Mouse (Mus musculus): ENCODE results near the gene Rasl10a.

Rasl10a gene

GRCm38 (mm10) chr11:5057856-5058641, at the start of gene Rasl10a:
Gene Rasl10a, plus strand, starts transcription at chr11:5058128.
- DNase-seq (ENCODE audit: low spot score) = peak; percentile 31

DNA sequence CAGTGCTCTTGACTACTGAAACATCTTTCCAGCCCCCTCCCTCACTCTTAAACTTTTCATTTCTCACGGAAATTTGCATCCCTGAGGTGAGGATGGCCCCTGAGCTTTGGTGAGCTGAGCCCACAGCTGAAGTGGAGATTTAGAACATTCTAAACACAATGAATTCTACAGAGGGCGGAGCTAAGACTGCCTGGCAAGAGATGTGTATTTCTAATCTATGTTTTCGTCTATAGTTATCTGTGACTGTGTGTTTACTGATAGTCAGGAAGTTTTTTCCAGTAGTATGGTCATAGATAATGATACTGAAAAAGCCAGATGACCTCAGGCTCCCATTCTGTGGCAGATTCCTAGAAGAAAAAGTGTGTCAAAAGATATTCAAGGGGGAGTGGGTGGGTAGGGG, 49.1 kb upstream of the Rasl10a start:
- DNase-seq (ENCODE audit: low spot score) = no peak

DNA sequence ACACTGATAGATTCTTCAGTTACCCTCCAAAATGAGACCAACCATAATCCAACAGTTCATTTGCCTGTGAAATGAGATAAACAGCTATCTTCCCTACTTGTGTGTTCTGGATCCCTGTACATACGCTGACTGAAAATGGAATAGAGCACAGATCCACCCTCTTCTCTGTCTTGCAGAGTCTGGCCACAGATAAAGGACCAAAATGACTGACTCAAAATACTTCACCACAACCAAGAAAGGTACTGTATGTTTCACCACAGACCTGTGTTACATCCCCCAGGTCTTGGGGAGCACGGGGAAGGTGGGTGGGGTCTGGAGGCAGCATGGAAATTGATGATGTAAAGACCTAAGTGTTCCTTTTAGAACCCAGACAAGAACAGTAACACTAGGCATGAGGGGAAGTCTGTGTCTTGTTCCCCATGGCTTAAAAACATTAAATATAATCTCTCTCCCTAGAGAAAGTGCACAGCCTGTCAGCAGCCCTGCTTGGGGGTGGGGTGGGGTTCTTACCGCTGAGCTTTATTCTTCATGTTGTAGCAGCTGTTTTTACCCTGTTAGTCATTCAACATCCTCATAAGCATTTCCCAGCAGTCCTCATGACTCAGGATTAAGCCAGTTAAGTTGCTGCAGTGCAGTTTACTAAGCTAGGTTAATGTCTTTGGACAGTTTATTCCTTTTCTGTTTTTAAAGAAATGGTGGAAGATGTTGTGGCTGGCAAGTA, 48.4 kb upstream of the Rasl10a start:
- no peak for DNase-seq (ENCODE audit: low spot score)

DNA sequence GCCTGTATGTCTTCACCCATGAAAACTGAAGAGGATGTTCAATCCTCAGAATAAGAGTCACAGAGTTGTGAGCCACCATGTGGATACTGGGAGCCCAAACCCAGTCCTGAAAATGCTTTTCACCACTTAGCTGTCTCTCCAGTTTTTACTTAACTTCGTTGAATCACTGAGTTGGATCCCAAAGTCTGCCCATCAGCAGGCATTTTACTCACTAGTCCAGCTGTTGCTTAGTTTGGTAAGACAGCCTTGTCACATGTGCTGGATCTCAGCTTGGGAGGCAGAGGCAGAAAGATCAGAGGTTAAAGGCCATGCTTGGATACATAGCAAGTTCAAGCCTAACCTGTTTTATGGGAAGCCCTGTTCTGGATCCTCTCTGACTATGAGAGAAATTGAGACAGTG, 47.7 kb upstream of the Rasl10a start:
- no peak for DNase-seq (ENCODE audit: low spot score)

GRCm38 (mm10) chr11:5011480-5011879, 46.4 kb upstream of the Rasl10a start:
- no peak for DNase-seq (ENCODE audit: low spot score)

DNA sequence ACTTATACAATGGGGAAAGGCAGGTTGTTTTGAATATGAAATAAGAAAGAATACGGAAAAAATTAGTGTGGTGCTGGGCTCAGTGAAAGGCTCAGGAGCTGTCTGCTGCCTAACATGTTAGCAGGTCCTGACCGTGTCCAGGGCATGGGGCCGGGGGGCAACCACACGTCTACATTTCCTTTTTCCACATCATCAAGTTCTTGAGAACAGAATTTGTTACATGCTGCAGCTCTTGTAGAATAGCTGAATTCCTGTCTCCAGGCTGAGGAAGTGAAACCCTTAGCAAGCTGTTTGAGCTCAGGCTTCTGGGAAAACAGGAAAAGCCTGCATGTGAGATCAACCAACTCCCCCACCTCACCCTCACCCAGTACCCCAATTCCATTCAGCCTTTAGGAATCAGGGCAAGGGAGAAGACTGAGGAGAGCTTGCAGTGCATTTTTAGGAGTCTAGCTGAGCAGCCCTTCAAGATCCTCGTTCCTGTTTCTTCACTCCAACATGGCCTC, 45.7 kb upstream of the Rasl10a start:
- no peak for DNase-seq (ENCODE audit: low spot score)

DNA sequence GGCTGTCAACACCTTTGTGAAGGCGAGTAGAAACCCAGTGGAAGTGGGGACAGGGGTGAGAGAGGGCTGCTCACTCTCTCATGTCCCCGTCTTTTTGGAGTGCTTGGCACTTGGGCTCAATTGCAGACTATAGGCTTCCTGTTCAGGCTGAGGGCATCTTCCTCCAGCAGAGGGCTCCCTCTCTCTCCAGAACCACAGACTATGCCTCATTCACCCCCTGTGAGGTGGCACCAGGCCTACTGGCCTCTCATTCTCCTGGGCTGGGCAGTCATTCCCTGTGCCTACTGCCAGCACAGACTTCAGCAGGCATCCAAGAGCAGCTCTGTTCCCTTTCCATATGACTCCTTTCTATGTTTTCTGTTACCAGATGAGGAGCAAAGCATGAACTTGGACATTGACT, 42.2 kb upstream of the Rasl10a start:
- no peak for DNase-seq (ENCODE audit: low spot score)

DNA sequence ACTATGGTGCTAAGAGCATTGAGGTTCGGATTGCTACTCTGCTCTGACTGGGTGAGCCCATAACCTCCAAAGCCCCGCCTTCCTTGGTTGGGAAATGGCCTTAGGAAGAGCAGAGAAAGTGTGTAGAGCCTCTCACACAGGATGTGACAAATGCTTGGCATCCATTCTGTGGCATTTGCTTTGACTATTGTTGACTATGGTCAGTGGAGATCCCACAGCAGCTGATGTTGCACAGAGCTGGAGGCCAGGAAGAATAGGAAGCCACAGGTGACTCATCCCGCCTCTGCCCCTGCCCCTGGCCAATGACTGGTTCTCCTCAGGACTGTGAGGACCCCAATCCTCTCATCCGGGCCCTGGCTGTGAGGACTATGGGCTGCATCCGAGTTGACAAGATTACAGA, 41.6 kb upstream of the Rasl10a start:
- DNase-seq (ENCODE audit: low spot score) = no peak

DNA sequence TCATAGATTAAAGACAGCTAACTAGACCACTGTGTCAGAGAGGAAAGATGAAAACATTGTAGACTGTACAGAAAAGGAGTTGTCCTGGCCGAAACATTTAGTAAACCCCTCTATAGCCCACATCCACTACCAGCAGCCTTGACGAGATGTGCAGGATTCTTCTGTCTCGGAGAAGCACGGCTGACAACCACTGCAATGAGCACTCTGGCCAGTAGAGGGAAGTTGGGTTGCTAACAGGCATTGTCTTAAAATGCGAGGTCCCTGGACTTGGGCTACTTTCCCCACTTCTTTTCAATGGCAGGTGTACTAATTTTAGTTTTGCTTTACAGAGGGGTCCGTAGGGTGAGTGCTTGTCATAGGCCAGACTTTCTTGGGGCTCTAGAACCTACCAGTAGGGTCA, 40.4 kb upstream of the Rasl10a start:
- no peak for DNase-seq (ENCODE audit: low spot score)

DNA sequence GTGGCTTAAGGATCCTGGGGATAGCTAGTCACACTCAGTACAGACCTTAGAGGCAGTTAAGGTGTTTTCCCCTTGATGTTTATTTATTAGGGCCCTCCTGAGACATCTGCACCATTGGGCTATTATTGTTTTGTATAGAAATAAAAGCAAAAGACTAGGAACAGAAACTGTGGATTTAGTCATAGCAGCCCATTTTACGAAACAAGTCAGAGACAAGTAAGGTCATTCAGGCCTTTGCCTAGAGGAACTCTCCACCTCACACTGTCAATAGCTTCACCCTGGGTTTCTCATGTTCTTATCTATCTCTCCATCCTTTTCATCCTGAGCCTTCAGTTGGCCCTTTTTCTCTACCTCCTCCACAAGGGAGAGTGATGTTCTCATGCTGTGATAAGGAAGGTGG, 32.8 kb upstream of the Rasl10a start:
- DNase-seq (ENCODE audit: low spot score) = no peak

- no peak for DNase-seq (ENCODE audit: low spot score)
Observed at GRCm38 (mm10) chr11:5028228-5028627, 29.7 kb upstream of the Rasl10a start.

- no peak for DNase-seq (ENCODE audit: low spot score)
Observed at GRCm38 (mm10) chr11:5032706-5033105, 25.2 kb upstream of the Rasl10a start.

GRCm38 (mm10) chr11:5033136-5033535, 24.8 kb upstream of the Rasl10a start:
- DNase-seq (ENCODE audit: low spot score) = no peak

GRCm38 (mm10) chr11:5035421-5035820, 22.5 kb upstream of the Rasl10a start:
- DNase-seq (ENCODE audit: low spot score) = no peak

DNA sequence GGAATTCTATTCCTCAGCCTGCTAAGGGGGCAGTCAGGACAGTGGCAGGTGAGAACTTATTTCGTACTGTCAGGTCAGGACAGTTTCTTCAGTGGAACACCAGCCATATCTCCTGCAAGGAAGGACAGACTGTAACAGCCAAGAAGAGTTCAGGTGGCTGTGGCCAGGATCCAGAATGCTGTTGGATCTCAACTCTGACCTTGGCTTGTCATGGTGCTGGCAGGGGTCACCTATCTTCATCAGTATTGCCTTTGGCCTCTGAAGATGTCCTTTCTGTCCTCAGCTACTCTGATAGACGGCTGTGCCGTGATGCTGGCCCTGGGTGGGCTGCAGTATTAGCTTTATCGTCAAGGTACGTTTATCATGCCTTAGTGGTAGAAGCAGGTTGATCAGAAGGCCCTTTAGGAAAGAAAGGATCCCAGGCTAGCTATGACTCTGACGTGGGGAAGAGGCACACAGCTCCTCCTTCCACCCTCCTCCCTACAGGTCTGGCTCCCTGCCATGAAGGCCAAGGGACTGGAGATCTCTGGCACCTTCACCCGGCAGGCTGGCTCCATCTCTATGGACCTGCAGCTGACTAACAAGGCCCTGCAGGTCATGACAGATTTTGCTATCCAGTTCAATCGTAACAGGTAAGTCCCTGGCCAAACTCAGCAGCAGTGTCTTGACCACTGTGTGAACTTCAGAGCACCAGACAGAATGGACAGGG, 20.6 kb upstream of the Rasl10a start:
- no peak for DNase-seq (ENCODE audit: low spot score)

DNA sequence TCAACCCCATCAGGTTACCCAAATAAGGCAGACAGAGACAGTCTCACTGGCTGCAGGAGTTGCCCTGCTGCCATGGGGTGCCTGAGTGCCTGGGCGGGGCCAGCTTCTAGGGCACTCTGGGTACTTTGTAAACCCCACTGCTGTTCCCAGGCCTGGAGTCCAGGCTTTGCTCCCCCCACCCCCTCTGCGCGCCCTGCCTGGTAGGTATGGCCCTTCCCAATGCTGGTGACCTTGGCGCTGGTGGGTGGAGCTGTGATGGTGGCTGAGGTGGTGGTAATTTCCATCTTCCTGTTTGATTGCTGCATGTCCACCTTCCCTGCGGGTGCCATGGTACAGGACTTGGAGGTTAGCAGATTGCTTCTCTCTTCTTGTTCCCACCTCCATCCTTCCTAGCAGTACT, 17.3 kb upstream of the Rasl10a start:
- no peak for DNase-seq (ENCODE audit: low spot score)

DNA sequence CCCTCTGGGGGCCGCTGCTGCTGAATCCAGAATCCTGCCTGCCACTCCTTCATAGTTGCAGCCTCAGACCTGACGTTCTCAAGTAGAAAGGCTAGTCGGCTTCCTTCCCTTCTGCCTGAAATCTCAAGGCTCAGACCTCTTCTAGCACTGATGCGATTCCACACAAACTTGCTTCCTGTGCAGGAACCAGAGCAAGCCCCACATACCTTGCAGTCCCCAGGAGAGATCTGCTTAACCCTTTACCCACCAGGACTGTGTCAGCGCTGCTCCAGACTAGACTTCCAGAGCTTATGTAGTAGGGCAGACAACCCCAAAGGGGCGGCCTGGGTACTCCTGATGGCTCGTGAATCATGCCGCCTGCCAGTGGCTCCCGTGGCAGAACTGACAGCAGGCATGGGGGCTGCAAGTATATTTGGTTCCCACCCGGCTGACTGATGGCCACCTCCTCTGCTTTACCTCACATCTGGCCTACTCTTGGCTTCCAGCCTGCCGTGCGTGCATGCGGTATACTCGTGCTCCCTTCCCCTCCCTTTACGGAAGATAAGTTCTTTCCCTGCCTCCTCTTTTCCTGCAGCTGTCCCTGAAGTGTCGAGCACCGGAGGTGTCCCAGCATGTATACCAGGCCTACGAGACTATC, 16.7 kb upstream of the Rasl10a start:
- DNase-seq (ENCODE audit: low spot score) = no peak

DNA sequence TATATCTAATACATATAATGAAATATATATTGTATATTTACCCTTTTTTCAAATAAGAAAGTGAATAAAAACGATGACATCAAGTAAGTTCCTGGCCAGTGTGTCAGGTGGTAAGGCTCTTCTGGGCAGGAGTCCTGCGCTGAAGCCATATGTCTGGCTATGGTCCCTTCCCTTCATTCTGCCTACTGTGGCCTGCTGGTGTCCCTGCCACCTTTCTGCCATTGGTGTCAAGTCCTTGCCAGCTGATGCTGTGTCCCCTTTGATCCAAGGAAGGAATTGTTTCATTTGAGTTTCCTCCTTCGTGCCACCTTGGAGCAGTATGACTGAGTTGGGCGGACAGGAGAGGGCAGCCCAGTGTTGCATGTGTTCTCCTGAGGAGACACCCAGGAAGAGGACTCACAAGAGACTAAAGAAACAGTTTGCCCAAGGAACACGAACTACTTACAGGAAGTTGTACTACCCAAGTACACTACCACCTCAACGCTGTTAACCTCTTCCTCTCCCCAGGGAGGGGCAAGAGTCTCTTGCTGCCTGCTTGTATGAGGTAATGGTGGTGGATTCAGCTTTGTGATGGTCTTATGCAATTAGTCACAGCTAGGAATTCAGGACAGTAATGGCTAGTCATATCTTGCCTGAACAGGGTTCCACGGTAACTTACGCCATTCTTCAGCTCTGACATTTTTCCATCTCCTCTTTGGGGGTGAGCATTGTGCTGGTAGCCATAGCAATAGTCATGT, 15.1 kb upstream of the Rasl10a start:
- DNase-seq (ENCODE audit: low spot score) = no peak

DNA sequence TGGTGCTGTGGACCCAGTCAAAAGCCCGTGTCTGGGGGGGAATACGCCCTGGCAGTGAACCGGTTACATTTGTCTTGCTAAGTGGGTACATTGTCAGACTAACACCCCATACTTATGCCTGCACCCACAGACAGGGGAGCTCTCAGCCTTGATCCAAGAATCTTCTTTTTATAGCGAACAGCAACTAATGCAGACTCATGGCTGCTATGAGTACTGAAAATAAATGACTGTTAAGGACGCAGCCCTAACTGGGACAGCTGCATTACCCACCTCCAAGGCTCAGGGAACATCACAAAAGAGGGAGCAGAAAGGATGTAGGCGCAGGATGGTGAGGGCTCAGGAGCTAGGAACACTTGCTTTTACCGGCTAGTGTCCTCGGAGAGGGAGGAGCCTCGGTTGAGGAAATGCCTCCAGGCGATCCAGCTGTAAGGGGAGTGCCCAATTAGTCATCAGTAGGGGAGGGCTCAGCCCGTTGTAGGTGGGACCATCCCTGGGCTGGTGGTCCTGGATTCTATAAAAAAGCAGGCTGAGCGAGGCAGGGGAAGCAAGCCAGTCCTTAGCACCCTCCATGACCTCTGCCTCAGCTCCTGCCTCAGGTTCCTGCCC, 11.5 kb upstream of the Rasl10a start:
- no peak for DNase-seq (ENCODE audit: low spot score)

DNA sequence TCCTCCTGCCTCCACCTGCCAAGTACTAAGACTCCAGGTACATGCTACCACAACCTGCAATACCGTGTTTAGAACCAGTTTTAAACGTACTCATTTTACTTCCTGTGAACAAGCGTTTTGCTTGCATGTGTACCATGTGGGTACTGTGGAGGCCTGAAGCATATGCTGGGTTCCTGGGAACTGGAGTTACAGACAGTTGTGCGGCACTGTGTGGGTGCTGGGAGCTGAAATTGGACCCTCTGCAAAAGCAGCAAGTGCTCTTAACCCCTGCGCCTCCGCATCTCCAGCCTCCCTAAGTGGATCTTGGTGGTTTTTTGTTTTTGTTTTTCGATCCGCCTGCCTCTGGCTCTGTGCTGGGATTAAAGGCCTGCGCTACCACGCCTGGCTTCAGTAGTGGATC, 6.3 kb upstream of the Rasl10a start:
- DNase-seq (ENCODE audit: low spot score) = no peak

DNA sequence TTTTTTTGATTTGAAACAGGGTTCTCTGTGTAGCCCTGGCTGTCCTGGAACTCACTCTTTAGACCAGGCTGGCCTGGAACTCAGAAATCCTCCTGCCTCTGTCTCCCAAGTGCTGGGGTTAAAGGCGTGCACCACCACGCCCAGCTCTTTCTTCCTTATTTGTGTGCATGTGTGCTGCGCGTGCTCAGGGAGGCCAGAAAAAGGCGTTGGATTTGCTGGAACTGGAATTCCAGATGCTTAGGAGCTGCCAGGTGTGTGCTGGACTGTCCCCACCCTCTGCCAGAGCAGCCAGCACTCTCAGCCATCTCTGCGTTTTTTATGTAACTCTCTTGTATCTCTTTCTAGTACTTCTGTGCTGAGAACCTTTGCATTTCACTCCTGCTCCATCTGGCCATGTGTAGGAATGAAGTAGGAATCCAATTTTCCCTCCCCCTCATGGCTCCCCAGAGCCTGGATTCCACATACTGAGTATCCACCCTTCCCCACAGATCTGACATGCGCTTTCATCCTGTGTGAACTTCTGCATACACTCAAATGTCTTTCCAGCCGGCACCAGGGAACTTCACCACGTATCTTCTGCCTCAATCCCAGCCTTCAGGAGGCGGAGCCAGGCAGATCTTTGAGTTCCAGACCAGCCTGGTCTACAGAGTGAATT, 5.6 kb upstream of the Rasl10a start:
- DNase-seq (ENCODE audit: low spot score) = no peak

All from T-cell, adult 2 months (primary cell).